Mouse (Mus musculus) large intestine, adult 2 months (tissue): ENCODE data around the gene 4930503B20Rik. TPM values are rescaled to one million over a fixed set of nuclear protein-coding genes. Genes with fewer than 3 reads are reported as not detected.

ENCODE experiments used
- DNase-seq: peaks from one replicate; pipeline ENCODE4 v3.0.0-alpha.2; 2012; ENCODE audit warnings: low read depth, low spot score
- WGBS: fragments of 180-500 bp; shearing (Covaris S2); methylation state at CpG from one replicate; pipeline ENCODE4 v1.1.7; 2018; 5-methylcytosine and 5-hydroxymethylcytosine counted together
- polyA plus RNA-seq: library from polyadenylated mRNA; depleted of rRNA; stranded (reverse); fragments of >200 nt; gene quantifications from 2 replicates; pipeline ENCODE4 v1.2.3, GENCODE M21; 2012

The 4930503B20Rik gene
- polyA plus RNA-seq, 1 experiment, result not detected

- DNase-seq, result no peak
- WGBS, result 54% methylated on average over 2 of the region's 2 CpGs
Observed at GRCm38 (mm10) chr3:146655111-146655577, 4.0 kb upstream of the 4930503B20Rik start.

- no peak for DNase-seq
- 57% methylated on average over 6 of the region's 6 CpGs for WGBS
Observed at GRCm38 (mm10) chr3:146653692-146654091, 2.6 kb upstream of the 4930503B20Rik start.

GRCm38 (mm10) chr3:146652431-146652830 lies 1.3 kb upstream of the 4930503B20Rik start:
- 92% methylated on average over 5 of the region's 5 CpGs for WGBS

GRCm38 (mm10) chr3:146650716-146651115 lies 401 bp downstream of the 4930503B20Rik start:
- DNase-seq, result no peak
- 83% methylated on average over 10 of the region's 10 CpGs for WGBS

More at GRCm38 (mm10) chr3:146652431-146652830, 1.3 kb upstream of the 4930503B20Rik start:
- no peak for DNase-seq

- 61% methylated on average over 10 of the region's 10 CpGs for WGBS
Observed at GRCm38 (mm10) chr3:146649311-146649894, 1.7 kb downstream of the 4930503B20Rik start.

GRCm38 (mm10) chr3:146641818-146642427 lies 9.2 kb downstream of the 4930503B20Rik start:
- WGBS, result 56% methylated on average over 4 of the region's 4 CpGs
- DNase-seq, result no peak

More at GRCm38 (mm10) chr3:146649311-146649894, 1.7 kb downstream of the 4930503B20Rik start:
- no peak for DNase-seq

- no peak for DNase-seq
- WGBS, result 64% methylated on average over 5 of the region's 5 CpGs
Observed at GRCm38 (mm10) chr3:146632506-146632905, 18.6 kb downstream of the 4930503B20Rik start.

- no peak for DNase-seq
- 73% methylated on average over 8 of the region's 8 CpGs for WGBS
Observed at GRCm38 (mm10) chr3:146628227-146628982, 22.7 kb downstream of the 4930503B20Rik start.

GRCm38 (mm10) chr3:146625766-146626165 lies 25.4 kb downstream of the 4930503B20Rik start:
- DNase-seq, result no peak
- WGBS, result 82% methylated on average over 4 of the region's 4 CpGs

GRCm38 (mm10) chr3:146621966-146622365 lies 29.2 kb downstream of the 4930503B20Rik start:
- no peak for DNase-seq
- WGBS, result 88% methylated on average over 11 of the region's 11 CpGs

GRCm38 (mm10) chr3:146620555-146621249 lies 30.4 kb downstream of the 4930503B20Rik start:
- WGBS, result 84% methylated on average over 14 of the region's 14 CpGs
- no peak for DNase-seq

- 84% methylated on average over 10 of the region's 10 CpGs for WGBS
- DNase-seq, result no peak
Observed at GRCm38 (mm10) chr3:146620101-146620500, 31.0 kb downstream of the 4930503B20Rik start.

GRCm38 (mm10) chr3:146618357-146618756 lies 32.8 kb downstream of the 4930503B20Rik start:
- DNase-seq, result no peak
- 72% methylated on average over 4 of the region's 4 CpGs for WGBS

- no peak for DNase-seq
Observed at GRCm38 (mm10) chr3:146617946-146618345, 33.2 kb downstream of the 4930503B20Rik start.

- no peak for DNase-seq
- whole genome bisulfite sequencing, result 75% methylated on average over 5 of the region's 5 CpGs
Observed at GRCm38 (mm10) chr3:146616533-146617283, 34.4 kb downstream of the 4930503B20Rik start.

- no peak for DNase-seq
- 95% methylated on average over 4 of the region's 4 CpGs for WGBS
Observed at GRCm38 (mm10) chr3:146615496-146615895, 35.6 kb downstream of the 4930503B20Rik start, which contains the start of gene Dnase2b. Dnase2b (minus strand) TSS chr3:146615596.

- DNase-seq, result no peak
- WGBS, result 73% methylated on average over 4 of the region's 4 CpGs
Observed at GRCm38 (mm10) chr3:146611821-146612220, 39.3 kb downstream of the 4930503B20Rik start.

- 82% methylated on average over 4 of the region's 4 CpGs for WGBS
- no peak for DNase-seq
Observed at GRCm38 (mm10) chr3:146611261-146611660, 39.9 kb downstream of the 4930503B20Rik start.

GRCm38 (mm10) chr3:146610322-146610721 lies 40.8 kb downstream of the 4930503B20Rik start:
- DNase-seq, result no peak
- WGBS, result 71% methylated on average over 10 of the region's 10 CpGs
